Mouse (Mus musculus) cerebellum, adult 9-10 months (tissue): ENCODE measurements around the gene Mpzl3.
A peak's percentile ranks its signal among the peaks of the same experiment; 100 is the strongest.
"Not testable (repeated sequence)": the region's sequence is repeated elsewhere in the genome, so short reads cannot be mapped to it uniquely, and the experiment has no call there.

Experiments used
- DNase-seq: peaks from one replicate; pipeline ENCODE4 v3.0.0; 2022

Gene Mpzl3

GRCm38 (mm10) chr9:45055082-45055713, at the start of gene Mpzl3:
Mpzl3 (plus strand) TSS chr9:45055186.
- DNase-seq = peak; percentile 95

- DNase-seq = no peak
These were observed 47.6 kb upstream of the Mpzl3 start for GRCm38 (mm10) chr9:45007404-45007803.

- no peak for DNase-seq
These were observed 46.6 kb upstream of the Mpzl3 start for GRCm38 (mm10) chr9:45008342-45008741.

DNA sequence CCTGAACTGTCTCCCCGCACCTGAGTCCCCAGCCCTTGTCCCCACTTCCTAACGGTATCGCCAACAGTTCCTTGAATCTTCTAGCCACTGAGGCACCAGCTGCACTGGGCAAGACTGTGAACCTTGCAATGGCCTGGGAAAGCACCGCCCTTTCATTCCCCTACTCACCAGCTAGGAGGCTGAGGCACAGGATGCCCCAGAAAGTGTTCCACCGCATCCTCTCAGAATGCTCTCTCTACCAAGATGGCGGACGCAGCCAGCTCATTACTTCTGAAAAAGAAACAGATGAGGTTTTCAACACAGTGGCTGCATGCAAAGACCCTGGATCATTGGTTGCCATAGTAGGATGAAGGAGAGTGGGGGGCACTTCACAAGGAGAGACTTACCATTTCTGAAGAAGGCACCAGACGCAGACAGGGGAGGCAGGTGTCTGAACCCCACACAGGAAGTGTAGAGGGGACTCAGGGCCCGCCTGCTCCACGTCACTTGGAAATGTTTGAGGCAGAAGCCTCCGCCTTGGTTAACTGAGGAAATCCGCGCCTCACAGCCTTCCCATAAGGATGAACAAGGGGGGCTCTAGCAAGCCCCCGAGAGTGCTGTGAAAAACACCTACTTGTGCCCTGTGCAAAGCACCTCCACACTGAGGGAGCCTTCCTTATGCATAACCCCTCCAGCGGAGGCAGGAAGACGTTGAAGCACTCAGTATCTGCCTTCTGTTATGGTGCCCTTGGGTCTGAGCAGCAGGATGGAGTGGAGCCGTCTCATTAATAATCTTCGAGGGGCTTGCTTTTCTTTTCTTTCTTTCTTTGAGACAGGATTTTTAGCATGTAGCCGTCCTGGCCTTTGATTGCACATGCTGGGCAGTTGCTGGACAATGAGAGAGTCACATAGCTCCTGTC, 45.6 kb upstream of the Mpzl3 start, which contains the start of gene Cd3e:
Gene Cd3e (minus strand): TSS at position 448 of the 899 bp plus-strand sequence.
- DNase-seq = no peak

DNA sequence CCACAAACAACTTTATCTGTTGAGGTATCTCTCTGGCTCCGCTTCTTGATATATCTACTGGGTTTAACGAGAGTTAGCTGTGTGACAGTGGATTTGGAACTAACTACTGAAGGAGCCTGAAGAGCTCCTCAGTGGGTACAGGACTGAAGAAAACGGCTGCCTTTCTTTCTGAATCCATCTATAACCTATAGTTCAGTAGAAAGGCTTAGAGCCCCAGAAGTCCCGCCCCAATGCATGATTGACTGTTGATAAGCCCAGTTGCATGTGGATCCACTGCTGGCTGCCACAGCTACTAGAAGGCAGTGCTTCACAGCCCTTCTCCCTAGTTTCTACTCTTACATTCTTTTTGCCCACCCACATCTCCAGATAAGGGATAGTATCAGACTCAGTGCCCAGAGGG, 44.5 kb upstream of the Mpzl3 start:
- no peak for DNase-seq

GRCm38 (mm10) chr9:45011291-45011690, 43.7 kb upstream of the Mpzl3 start:
- no peak for DNase-seq

DNA sequence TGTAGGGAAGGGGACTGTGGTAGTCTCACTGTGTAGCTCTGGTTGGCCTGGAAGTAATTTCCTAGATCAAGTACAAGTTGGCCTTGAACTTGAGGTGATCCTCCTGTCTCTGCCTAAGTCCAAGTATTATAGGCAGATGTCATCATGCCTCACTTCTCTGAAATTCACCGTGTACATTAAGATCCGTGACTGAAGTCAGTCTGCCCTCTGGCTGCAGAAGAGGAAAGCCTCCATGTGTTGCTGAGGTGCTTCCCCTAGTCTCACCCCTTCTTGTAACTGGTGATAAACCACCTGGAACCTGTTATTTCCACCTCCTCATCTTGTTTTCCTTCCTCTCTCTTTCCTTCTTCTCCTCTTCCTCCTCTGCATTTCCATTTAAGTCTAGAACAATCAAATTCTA, 40.1 kb upstream of the Mpzl3 start:
- no peak for DNase-seq

GRCm38 (mm10) chr9:45015841-45016240, 39.1 kb upstream of the Mpzl3 start:
- DNase-seq = no peak

DNA sequence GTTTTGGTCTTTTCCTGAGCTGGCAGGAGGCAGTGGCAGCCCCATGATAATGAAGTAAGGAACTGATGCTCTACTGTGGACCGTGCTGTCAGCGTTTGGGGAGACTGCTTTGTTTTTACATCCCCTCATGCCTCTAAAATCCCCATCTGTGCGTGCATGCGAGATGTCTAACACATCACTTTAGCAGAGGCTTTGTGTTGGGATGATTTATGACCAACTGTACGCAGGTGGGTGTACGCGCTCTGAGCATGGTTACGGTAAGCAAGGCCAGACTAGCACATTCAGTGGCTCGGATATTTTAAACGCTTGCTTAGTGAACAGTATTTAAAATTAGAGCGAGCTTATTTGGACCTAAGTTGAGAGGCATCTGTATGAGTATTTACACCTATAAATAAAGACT, 37.0 kb upstream of the Mpzl3 start:
- no peak for DNase-seq

DNA sequence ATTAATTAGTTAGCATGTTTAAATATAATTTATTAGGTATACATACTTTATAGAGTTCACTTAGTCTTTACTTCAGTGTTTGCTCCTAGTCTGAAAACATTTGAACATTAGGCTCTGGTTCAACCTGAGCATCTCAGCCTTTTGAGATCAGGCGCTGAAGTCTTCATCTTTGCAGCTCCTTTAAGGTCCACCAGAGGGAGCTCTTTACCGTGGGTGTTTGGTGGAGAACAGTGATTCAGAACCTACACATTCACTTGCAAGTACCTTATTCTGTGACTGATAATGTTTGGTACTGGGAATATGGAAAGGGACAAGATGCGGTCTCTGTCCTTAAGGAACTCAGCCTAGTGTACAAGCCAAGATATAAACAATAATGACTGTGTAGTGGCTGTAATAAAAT, 32.2 kb upstream of the Mpzl3 start:
- DNase-seq = peak; percentile 78

DNA sequence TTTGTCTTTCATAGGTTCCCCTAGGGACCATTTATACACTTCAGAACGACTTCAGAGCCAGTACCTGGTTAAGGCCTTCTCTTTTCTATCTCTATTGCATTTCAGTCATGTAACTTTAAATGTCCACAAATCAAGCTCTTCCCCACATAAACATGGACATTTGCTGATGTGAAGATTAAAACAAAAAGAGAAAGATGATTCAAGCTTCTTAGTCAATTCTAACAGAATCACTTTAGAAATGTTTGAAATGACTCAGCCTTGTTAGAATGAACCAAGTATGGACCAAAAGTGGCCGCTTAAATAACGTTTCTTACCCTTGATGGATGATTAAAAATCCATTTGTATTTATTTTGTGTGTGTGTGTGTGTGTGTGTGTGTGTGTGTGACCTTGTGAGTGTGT, 31.3 kb upstream of the Mpzl3 start:
- DNase-seq = no peak

DNA sequence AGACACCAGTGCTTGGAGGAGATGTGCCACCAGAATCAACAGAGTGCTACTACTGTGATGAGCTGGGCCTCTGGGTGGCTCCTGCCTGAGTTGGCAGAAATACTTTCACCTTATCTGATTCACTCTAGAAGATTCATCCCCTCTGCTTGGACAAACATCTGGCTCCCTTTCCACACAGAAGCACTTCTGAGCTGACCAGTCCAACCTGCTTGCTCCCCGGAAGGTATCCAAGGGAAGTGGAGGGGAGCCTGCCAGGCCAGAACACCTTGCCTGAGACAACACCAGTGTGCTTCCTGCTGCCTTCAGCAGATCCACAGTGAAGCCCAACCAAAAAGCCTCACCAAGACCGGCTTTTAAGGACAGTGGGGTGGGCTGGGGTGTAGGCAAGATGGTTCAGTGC, 30.8 kb upstream of the Mpzl3 start:
- DNase-seq = no peak

- DNase-seq = no peak
These were observed 27.6 kb upstream of the Mpzl3 start for GRCm38 (mm10) chr9:45027376-45027775.

DNA sequence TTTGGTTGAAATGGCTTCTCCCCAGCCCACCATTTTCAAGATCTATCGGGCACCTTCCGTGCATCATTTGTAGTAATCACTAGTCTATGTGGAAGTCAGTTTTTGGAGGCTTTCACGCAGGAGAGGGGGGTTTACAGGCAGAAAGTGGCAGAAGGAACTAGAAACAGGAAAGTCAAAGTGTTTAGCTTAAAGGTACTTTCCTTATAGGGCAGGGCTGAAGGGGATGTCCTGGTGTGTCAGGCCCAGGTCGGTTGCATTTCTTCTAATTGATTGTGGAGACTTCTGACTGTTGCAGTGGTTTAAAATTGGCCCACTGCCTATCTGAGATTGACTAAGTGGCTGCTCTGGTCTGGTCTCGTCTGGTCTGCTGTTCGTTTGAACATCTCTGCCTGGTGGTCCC, 24.6 kb upstream of the Mpzl3 start:
- DNase-seq = no peak

- no peak for DNase-seq
These were observed 22.7 kb upstream of the Mpzl3 start for GRCm38 (mm10) chr9:45032261-45032660.

DNA sequence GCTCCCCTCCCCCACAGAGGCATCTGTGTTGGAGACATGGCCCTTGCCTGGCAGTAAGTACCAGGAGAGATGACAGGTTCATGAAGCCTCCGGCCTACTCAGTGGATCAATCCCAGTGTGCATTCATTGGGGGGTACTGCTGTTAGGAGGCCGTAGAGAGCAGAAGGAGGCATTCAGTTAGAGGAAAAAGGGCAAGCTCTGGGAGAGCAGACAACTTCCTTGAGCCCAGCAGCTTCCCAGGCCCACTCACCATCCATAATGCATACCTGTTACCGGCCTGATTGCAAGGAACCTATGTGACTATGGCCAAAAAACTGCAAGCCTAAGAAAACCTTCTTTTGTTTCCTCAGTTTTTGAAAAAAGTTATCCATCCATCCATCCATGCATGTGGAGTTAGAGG, 20.5 kb upstream of the Mpzl3 start:
- no peak for DNase-seq

GRCm38 (mm10) chr9:45037803-45038202, 17.2 kb upstream of the Mpzl3 start:
- DNase-seq = not testable (repeated sequence)

DNA sequence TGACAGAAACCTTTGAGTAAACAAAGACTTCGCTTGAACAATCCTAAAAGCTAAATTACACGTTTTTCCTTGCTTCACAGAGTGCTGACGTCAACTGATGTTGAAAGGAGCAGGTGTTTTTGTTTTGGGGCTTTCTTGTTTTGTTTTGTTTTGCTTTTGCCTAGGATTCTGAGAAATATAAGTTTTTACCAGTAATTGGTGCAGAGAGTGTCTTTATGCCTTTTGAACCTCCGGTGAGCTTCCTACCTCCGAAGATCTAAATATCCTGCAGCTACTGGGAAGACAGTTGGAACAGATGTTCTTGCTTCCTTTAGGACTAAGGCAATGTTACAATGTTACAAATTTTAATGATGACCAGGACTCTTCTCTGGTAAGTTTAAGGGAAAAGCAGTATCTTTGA, 15.5 kb upstream of the Mpzl3 start, which contains the start of gene Mpzl2:
Gene Mpzl2 (plus strand): TSS at position 301 of the 400 bp plus-strand sequence.
- no peak for DNase-seq

- no peak for DNase-seq
These were observed 14.7 kb upstream of the Mpzl3 start for GRCm38 (mm10) chr9:45040066-45040845.

DNA sequence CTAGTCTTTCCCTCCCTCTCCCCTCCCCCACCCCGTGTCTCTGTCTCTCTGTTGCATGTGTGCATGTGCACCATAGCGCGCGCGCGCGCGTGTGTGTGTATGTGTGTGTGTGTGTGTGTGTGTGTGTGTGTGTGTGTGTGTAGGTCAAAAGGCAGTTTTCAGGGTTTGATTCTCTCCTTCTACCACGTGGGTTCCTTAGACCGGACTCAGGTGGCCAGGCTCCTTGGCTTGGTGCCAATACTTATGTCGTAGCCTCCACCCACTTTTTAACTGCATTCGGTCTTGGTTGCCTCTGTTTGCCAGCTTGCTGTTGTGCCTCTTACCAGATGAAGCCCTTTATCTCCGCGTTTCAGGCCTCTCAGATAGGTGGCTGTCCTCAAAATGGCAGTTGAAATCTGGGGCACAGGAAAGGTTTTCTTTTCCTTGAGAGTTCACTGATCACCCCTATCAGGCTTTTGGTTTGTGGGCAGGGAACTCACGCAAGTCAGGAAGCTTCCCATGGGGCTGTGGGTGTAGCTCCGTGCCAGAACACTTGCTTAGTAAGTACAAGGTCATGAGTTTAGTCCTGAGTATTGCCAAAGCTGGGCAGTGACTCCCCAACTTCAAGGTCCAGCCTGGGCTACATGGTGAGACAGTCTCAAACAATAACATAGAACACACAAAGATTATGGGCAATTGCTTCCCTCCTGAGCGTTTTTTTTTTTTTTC, 13.7 kb upstream of the Mpzl3 start:
- DNase-seq = no peak

DNA sequence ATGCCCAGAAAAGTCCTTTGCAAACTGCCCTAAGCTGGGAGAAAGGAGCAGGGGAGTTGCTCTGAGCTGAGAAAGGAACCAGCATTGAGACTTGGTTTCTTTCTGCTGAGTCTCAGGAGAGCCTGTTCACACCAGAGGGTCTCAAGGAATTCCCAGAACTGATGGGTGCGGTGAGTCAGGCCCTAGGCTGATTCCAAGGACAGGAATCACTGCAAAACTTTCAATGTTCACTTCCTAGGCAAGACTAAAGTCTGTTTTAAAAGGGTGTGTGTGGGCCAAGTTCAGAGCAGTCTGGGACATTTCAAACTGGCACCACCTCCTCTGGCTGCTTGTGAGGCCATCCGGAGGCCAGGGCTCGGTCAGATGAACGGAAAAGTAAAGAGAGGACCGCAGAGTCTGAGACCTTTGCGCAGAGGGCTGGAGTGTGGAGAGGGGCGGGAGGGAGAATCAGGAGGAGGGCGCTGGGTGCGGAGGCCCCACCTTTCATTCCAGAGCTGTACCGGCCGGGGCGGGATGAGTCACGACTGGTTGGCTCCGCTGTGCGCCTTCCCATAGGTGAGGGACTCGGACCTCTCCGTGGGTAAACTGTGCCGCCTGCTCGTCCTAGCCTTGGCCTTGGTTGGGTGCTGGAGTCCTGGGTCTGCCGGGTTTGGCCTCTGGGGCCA, 12.8 kb upstream of the Mpzl3 start:
- no peak for DNase-seq

DNA sequence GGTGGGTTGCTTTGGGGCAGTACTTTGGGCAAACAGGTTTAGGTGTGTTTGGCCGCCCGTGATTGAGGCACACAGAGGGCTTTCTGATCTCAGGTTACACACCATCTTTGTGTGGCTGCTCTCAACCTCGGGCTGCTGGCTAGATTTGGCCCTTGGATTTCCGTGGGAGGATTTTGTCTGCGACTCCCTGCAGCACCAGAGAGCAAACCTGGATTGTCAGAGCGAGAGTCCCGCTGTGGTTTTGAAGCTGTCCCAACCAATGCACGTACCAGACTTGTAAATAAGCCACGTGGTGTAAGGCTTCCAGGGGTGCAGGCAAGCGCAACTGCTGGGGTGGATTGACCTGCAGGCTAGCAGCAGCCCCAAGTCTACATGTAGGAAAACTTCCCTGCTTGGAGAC, 12.0 kb upstream of the Mpzl3 start:
- DNase-seq = no peak
